Mouse (Mus musculus): ENCODE data around the gene Cnot11. TPM values are rescaled to one million over a fixed set of nuclear protein-coding genes. Genes with fewer than 3 reads are reported as not detected.

Cnot11 gene
- polyA plus RNA-seq (2015; fragmentation: Nextera tagmentation; extraction: Ambion mirVana), result 5.9 and 7.7 TPM in 2 replicates

DNA sequence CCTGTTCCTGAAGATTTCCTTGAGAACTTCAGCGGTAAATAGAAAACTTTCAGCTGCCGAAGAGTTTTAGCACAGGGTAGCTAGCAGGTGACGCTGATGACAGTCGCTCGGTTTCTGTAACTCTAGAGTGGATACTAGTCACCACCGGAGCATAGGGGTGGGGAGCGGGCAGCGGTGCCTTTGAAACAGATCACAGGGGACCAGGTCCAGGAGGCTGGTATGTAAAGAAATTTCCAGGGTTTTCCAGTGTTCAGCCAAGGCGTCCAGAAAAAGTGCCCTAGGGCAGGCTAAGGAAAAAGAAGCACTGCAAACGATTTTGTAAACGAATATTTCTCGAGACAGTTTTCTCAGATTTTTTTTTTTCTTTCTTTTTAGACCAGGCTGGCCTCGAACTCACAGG is at the start of gene Cnot11:
TSS of gene Cnot11 (plus strand) at position 162 of the 400 bp plus-strand sequence.
- no peak for DNase-seq

DNA sequence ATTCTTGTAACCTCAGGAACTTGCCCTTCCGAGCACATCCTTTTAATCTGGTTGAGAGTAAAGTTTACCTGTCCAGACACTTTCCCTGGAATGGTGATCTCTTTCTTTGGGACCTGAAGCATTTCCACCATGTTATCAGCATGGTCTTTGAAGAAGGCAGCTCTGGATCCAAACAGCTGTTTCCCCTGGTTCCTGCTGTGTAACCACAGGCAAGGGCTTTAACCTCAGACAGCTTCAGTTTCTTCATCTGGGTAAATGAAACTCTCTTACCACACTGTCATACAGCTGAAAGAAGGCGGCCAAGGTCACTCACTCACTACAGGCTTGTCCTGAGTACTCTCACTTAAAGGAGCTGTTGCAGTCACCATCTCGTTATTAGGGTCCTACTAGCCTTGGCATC is 47.4 kb upstream of the Cnot11 start:
- no peak overlapping the region for H3K4me3 ChIP-seq (ENCODE audit: low read depth, low read length)
- no peak overlapping the region for H3K27ac ChIP-seq (ENCODE audit: low read depth)
- no peak for DNase-seq
- 50% methylated on average over 3 of the region's 3 CpGs for WGBS (ENCODE audit: insufficient replicate concordance)
- H3K9me3 ChIP-seq (ENCODE audit: low read length), result no peaks in the 10 kb centered on the region
- TF ChIP-seq EP300 (IDR thresholded peaks at IDR 0.05; ENCODE audit: low read depth) (no peak), CTCF (IDR thresholded peaks at IDR 0.05; ENCODE audit: low read depth) (no peak)
- no peak for ATAC-seq
- no peaks in the 10 kb centered on the region for H3K36me3 ChIP-seq (replicated peaks; ENCODE audit: insufficient read depth, low read length)
- no peaks in the 10 kb centered on the region for H3K27me3 ChIP-seq (ENCODE audit: insufficient read depth, low read length)
- H3K9ac ChIP-seq (replicated peaks), result no peak overlapping the region
- 0 out of 2 replicates have a peak, but pooled peaks cover 3% of the 10 kb centered on the region for H3K4me1 ChIP-seq (ENCODE audit: insufficient read depth)
- H3K4me2 ChIP-seq (ENCODE audit: low read depth, low read length), result no peak overlapping the region

More for the DNA sequence above, at the start of gene Cnot11:
- Histone ChIP-seq H3K27ac (ENCODE audit: low read depth) (peak within 1 kb of the TSS; percentile 92), H3K4me1 (ENCODE audit: insufficient read depth) (peaks cover 16% of the 10 kb centered on the region), H3K36me3 (replicated peaks; ENCODE audit: insufficient read depth, low read length) (peaks cover 13% of the 10 kb centered on the region), H3K9ac (replicated peaks) (peak within 1 kb of the TSS; percentile 94), H3K4me3 (ENCODE audit: low read depth, low read length) (peak within 1 kb of the TSS; percentile 90), H3K27me3 (ENCODE audit: insufficient read depth, low read length) (no peaks in the 10 kb centered on the region), H3K4me2 (ENCODE audit: low read depth, low read length) (peak within 1 kb of the TSS; percentile 99), H3K9me3 (ENCODE audit: low read length) (no peaks in the 10 kb centered on the region)
- WGBS (ENCODE audit: insufficient replicate concordance), result 41% methylated on average over 13 of the region's 13 CpGs
- ATAC-seq, result no peak
- TF ChIP-seq EP300 (IDR thresholded peaks at IDR 0.05; ENCODE audit: low read depth) (no peak), CTCF (IDR thresholded peaks at IDR 0.05; ENCODE audit: low read depth) (no peak)

DNA sequence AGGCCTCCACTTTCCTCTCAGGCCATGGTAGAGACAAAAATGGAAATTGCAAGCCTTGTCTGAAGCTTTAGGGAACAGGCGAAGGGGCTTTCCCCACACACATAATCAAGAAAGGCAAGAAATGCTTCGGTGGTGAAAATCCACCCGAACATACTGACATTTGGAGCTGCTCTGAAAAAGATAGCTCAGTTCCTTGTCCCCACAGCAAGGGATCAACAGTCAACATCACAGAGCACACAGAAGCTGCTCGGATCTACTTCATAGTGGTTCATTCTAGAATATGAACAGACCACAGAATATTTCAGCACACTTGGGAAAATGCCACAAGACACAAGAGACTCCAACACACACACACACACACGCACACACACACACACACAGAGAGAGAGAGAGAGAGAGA is 41.6 kb upstream of the Cnot11 start:
- Histone ChIP-seq H3K27me3 (ENCODE audit: insufficient read depth, low read length) (no peaks in the 10 kb centered on the region), H3K4me2 (ENCODE audit: low read depth, low read length) (0 out of 2 replicates have a peak overlapping the region, but pooled peaks have one; percentile 9), H3K36me3 (replicated peaks; ENCODE audit: insufficient read depth, low read length) (no peaks in the 10 kb centered on the region), H3K9ac (replicated peaks) (no peak overlapping the region), H3K4me3 (ENCODE audit: low read depth, low read length) (no peak overlapping the region), H3K9me3 (ENCODE audit: low read length) (peaks cover 5% of the 10 kb centered on the region; the same call in 1 of the 2 replicates), H3K4me1 (ENCODE audit: insufficient read depth) (no peaks in the 10 kb centered on the region), H3K27ac (ENCODE audit: low read depth) (peak overlapping the region; percentile 59; the same call in 1 of the 2 replicates)
- 43% methylated on average over 5 of the region's 5 CpGs for WGBS (ENCODE audit: insufficient replicate concordance)
- DNase-seq, result no peak
- no peak for TF ChIP-seq CTCF (IDR thresholded peaks at IDR 0.05; ENCODE audit: low read depth)
- no peak for TF ChIP-seq EP300 (IDR thresholded peaks at IDR 0.05; ENCODE audit: low read depth)
- no peak for ATAC-seq

DNA sequence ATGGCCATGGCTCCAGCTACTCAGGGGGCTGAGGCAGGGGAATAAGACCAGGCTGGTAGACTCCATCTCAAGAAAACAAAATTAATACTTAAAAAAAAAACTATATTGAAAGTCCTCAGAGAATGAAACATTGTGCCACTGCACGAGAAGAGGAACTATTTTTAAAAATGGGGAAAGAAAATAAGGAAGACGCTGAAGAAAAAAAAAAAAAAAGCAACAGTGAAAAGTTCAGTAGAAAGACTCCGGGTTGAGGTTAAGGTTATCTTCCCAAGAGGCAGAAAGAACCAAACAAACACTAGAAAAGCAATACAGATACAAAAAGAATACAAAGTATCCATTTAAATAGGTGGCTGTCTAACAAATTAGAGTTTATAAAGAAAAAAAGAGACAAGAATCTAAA is 41.1 kb upstream of the Cnot11 start:
- Histone ChIP-seq H3K36me3 (replicated peaks; ENCODE audit: insufficient read depth, low read length) (no peaks in the 10 kb centered on the region), H3K9ac (replicated peaks) (no peak overlapping the region), H3K27ac (ENCODE audit: low read depth) (peak overlapping the region; percentile 59; the same call in 1 of the 2 replicates), H3K27me3 (ENCODE audit: insufficient read depth, low read length) (no peaks in the 10 kb centered on the region), H3K4me1 (ENCODE audit: insufficient read depth) (no peaks in the 10 kb centered on the region), H3K9me3 (ENCODE audit: low read length) (peaks cover 5% of the 10 kb centered on the region; the same call in 1 of the 2 replicates), H3K4me3 (ENCODE audit: low read depth, low read length) (no peak overlapping the region), H3K4me2 (ENCODE audit: low read depth, low read length) (no peak overlapping the region)
- no peak for TF ChIP-seq CTCF (IDR thresholded peaks at IDR 0.05; ENCODE audit: low read depth)
- TF ChIP-seq EP300 (IDR thresholded peaks at IDR 0.05; ENCODE audit: low read depth), result no peak
- WGBS (ENCODE audit: insufficient replicate concordance), result 32% methylated on average over 3 of the region's 3 CpGs
- DNase-seq, result no peak
- ATAC-seq, result no peak

DNA sequence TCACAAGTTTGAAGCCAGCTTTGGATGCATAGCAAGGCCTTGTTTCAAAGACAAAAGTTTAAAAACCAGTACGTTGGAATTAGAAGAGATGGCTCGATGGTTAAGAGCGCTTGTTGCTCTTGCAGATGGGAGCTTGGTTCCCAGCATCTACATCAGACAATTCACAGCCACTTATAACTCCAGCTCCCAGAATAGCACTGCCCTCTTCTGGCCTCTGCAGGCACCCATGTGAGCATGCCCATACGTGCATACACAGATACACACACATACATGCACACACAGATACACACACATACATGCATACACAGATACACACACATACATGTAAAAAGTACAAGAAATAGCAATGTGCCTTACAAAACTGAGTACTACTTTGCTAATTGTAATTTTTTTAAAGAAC is 37.8 kb upstream of the Cnot11 start:
- Histone ChIP-seq H3K9me3 (ENCODE audit: low read length) (peaks cover 5% of the 10 kb centered on the region; the same call in 1 of the 2 replicates), H3K4me3 (ENCODE audit: low read depth, low read length) (no peak overlapping the region), H3K27ac (ENCODE audit: low read depth) (no peak overlapping the region), H3K9ac (replicated peaks) (no peak overlapping the region), H3K36me3 (replicated peaks; ENCODE audit: insufficient read depth, low read length) (no peaks in the 10 kb centered on the region), H3K27me3 (ENCODE audit: insufficient read depth, low read length) (no peaks in the 10 kb centered on the region), H3K4me1 (ENCODE audit: insufficient read depth) (no peaks in the 10 kb centered on the region), H3K4me2 (ENCODE audit: low read depth, low read length) (no peak overlapping the region)
- no peak for ATAC-seq
- 86% methylated on average over 4 of the region's 4 CpGs for WGBS (ENCODE audit: insufficient replicate concordance)
- no peak for DNase-seq
- TF ChIP-seq CTCF (IDR thresholded peaks at IDR 0.05; ENCODE audit: low read depth) (no peak), EP300 (IDR thresholded peaks at IDR 0.05; ENCODE audit: low read depth) (no peak)

DNA sequence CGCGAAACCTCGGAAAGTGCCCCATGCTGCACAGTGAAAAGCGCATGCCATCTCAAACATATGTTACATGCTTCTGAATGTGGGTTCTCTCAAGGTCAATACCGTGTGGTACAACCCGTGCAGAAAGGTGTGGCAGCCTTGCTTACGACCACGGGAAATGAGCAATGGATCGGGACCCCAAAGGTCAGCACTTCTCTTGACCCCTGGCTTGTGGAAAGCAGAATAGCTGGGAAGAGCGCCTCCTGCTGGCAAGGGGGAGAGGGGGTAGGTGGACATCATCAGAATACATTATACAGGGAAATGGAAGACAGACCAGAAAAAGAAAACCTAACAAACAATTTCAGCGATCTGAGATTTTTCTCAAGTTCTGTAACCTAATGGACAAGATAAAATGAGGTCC is 37.0 kb upstream of the Cnot11 start:
- H3K4me3 ChIP-seq (ENCODE audit: low read depth, low read length), result no peak overlapping the region
- H3K27me3 ChIP-seq (ENCODE audit: insufficient read depth, low read length), result no peaks in the 10 kb centered on the region
- ATAC-seq (no peak), DNase-seq (no peak)
- no peaks in the 10 kb centered on the region for H3K4me1 ChIP-seq (ENCODE audit: insufficient read depth)
- no peak overlapping the region for H3K4me2 ChIP-seq (ENCODE audit: low read depth, low read length)
- H3K9me3 ChIP-seq (ENCODE audit: low read length), result peaks cover 5% of the 10 kb centered on the region; the same call in 1 of the 2 replicates
- TF ChIP-seq EP300 (IDR thresholded peaks at IDR 0.05; ENCODE audit: low read depth) (no peak), CTCF (IDR thresholded peaks at IDR 0.05; ENCODE audit: low read depth) (peak; percentile 49)
- no peaks in the 10 kb centered on the region for H3K36me3 ChIP-seq (replicated peaks; ENCODE audit: insufficient read depth, low read length)
- H3K27ac ChIP-seq (ENCODE audit: low read depth), result no peak overlapping the region
- no peak overlapping the region for H3K9ac ChIP-seq (replicated peaks)
- 83% methylated on average over 11 of the region's 11 CpGs for WGBS (ENCODE audit: insufficient replicate concordance)
